Mouse (Mus musculus): ENCODE data around the gene Foxn2.

DNA sequence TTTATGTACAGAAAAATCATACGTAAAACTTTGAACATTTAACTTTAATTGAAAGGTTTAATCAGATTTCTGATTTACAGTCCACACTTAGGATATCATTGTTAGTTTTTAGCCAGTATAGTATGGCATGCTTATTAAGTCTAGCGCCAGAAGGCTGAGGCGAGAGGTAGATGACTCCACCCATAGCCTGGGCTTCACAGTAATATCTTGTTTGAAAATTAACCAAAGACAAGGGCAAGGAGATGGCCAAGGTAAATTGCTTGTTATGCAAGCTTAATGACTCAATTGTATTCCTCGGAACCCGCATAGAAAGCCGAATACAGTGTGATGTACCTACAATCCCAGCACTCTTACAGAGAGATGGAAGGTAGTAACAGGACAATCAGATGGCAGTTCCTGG lies 42.4 kb upstream of the Foxn2 start:
- TF ChIP-seq POLR2A (IDR thresholded peaks at IDR 0.05; ENCODE audit: insufficient read depth, low read length) (no peak), CTCF (IDR thresholded peaks at IDR 0.05; ENCODE audit: low read depth, low read length) (no peak)
